Mouse (Mus musculus) forebrain, embryonic 16.5 days (tissue): ENCODE results near the gene Rbm20. TPM values are rescaled to one million over a fixed set of nuclear protein-coding genes. Genes with fewer than 3 reads are reported as not detected.

Experiments used
- ATAC-seq: fragments of 200-750 bp; cut with Nextera tagmentation; 2 replicates; pipeline ENCODE4 v1.8.0; 2017; ENCODE audit warnings: mild to moderate bottlenecking, moderate library complexity
- H3K27ac ChIP-seq: fragments of 300-500 bp; sonication (generic); 2 replicates; pipeline ENCODE4 v1.5.1; 2014; ENCODE audit warnings: low read length, control low read depth
- H3K27me3 ChIP-seq: fragments of 300-500 bp; sonication (generic); replicated peaks from 2 replicates; pipeline ENCODE4 v1.6.1; 2014; ENCODE audit warnings: low read length; ENCODE audit not compliant: control insufficient read depth, insufficient read depth
- H3K36me3 ChIP-seq: fragments of 300-500 bp; sonication (generic); 2 replicates; pipeline ENCODE4 v1.6.1; 2014; ENCODE audit not compliant: control insufficient read depth, insufficient read depth
- H3K4me1 ChIP-seq: fragments of 300-500 bp; sonication (generic); replicated peaks from 2 replicates; pipeline ENCODE4 v1.6.1; 2014; ENCODE audit warnings: low read length; ENCODE audit not compliant: control insufficient read depth, insufficient read depth
- H3K4me2 ChIP-seq: fragments of 300-500 bp; sonication (generic); 2 replicates; pipeline ENCODE4 v1.6.1; 2014; ENCODE audit warnings: mild to moderate bottlenecking, low read length, control low read depth
- H3K4me3 ChIP-seq: fragments of 300-500 bp; sonication (generic); replicated peaks from 2 replicates; pipeline ENCODE4 v1.5.1; 2014; ENCODE audit warnings: mild to moderate bottlenecking, low read length, control low read depth
- H3K9ac ChIP-seq: fragments of 300-500 bp; sonication (generic); replicated peaks from 2 replicates; pipeline ENCODE4 v1.6.1; 2014; ENCODE audit warnings: low read depth, low read length, control low read depth
- H3K9me3 ChIP-seq: fragments of 300-500 bp; sonication (generic); 2 replicates; pipeline ENCODE4 v1.6.1; 2016; ENCODE audit warnings: low read length; ENCODE audit not compliant: control insufficient read depth
- WGBS: fragments of 180-500 bp; shearing (Covaris S2); extraction: QIAGEN DNeasy Blood & Tissue Kit; methylation state at CpG from one replicate; pipeline ENCODE4 v1.1.7; 2014; 5-methylcytosine and 5-hydroxymethylcytosine counted together
- polyA plus RNA-seq: library from polyadenylated mRNA; unstranded; fragments of >200 nt; fragmentation: Nextera tagmentation; extraction: Ambion mirVana; gene quantifications from 2 replicates; pipeline ENCODE4 v1.2.1, GENCODE M21; 2015

The Rbm20 gene
- polyA plus RNA-seq, 1 experiment from 2014 or later = 3.9 TPM

DNA sequence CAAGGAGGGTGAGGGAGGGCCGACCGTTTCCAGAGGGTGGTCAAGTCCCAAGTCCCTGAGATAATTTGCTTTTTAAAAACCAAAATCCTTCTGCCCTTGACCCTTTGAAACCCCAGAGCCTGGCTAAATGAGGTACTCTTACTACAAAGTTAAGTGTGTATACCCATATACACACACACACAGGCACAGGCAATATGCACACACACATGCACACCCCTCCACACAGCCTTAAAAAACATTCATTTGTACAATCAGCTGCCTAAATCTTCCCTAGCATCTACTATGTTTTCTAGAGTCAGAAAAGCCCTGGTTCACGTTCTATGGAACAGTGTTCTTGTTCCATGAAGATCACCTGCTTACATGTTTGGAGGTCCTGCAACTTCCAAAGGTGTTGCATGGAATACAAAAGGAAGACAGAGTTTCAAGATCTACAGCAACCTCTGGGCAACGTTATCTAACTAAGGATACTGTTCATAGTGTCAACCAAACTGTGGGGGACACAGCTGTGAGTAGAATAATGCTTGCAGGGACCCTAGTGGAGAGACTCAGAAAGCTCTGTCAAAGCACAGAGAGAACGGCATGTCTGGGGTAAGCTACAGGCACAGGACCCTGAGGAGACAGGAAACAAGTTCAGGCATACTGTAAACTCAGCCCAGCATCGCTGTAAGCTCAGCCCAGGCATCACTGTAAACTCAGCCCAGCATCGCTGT lies 97.7 kb downstream of the Rbm20 start:
- no peaks in the 10 kb centered on the region for H3K27me3 ChIP-seq
- ATAC-seq = peak; percentile 12; the same call in 1 of the 2 replicates
- no peaks in the 10 kb centered on the region for H3K36me3 ChIP-seq
- no peak overlapping the region for H3K4me2 ChIP-seq
- no peaks in the 10 kb centered on the region for H3K9me3 ChIP-seq
- H3K4me3 ChIP-seq = no peak overlapping the region
- H3K9ac ChIP-seq = no peak overlapping the region
- 42% methylated on average over 6 of the region's 7 CpGs for WGBS
- H3K27ac ChIP-seq = no peak overlapping the region
- no peaks in the 10 kb centered on the region for H3K4me1 ChIP-seq

DNA sequence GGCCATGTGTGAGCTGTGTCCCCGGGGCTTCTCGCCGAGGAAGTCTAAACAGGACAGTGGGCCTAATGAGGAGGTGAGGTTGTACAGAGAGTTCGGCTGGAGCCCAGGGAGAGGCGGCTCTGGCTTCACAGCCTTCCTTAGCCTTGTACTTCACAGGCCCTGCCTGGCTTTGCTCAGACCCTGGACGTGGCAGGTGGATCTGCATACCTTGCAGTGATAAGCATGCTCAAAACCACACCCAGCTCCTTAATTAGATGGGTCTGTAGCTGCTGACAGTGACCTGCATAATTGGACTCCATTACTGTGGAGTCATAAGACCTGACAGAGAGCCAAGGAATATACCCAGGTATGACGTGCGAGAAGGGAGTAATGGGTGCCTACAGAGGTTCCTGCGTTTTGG lies 102.3 kb downstream of the Rbm20 start:
- H3K9me3 ChIP-seq = no peaks in the 10 kb centered on the region
- no peaks in the 10 kb centered on the region for H3K36me3 ChIP-seq
- no peaks in the 10 kb centered on the region for H3K27me3 ChIP-seq
- no peak overlapping the region for H3K4me2 ChIP-seq
- ATAC-seq = no peak
- H3K9ac ChIP-seq = no peak overlapping the region
- H3K4me1 ChIP-seq = no peaks in the 10 kb centered on the region
- no peak overlapping the region for H3K4me3 ChIP-seq
- no peak overlapping the region for H3K27ac ChIP-seq
- WGBS = 83% methylated on average over 9 of the region's 9 CpGs

DNA sequence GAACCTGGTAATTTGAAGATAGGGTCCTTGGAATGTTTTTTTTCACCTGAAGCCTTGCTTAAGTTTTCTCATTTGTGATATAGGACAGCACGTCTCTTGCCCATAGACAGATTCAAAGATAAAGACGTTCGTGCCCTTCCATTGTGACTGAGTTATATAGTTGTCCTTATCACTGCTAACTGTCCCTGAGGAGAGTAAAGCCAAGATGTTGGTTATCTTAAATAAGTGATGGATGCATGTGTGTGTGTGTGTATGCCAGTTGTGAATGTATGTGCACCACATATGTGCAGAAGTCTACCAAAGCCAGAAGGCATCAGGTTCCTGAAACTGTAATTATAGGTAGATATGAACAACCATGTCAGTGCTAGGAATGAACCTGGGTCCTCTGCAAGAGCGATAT lies 102.7 kb downstream of the Rbm20 start:
- Histone ChIP-seq H3K9me3 (no peaks in the 10 kb centered on the region), H3K27me3 (no peaks in the 10 kb centered on the region), H3K27ac (no peak overlapping the region), H3K4me2 (no peak overlapping the region), H3K36me3 (no peaks in the 10 kb centered on the region), H3K4me3 (no peak overlapping the region), H3K4me1 (no peaks in the 10 kb centered on the region), H3K9ac (no peak overlapping the region)
- WGBS = 97% methylated on average over 4 of the region's 4 CpGs
- ATAC-seq = no peak

DNA sequence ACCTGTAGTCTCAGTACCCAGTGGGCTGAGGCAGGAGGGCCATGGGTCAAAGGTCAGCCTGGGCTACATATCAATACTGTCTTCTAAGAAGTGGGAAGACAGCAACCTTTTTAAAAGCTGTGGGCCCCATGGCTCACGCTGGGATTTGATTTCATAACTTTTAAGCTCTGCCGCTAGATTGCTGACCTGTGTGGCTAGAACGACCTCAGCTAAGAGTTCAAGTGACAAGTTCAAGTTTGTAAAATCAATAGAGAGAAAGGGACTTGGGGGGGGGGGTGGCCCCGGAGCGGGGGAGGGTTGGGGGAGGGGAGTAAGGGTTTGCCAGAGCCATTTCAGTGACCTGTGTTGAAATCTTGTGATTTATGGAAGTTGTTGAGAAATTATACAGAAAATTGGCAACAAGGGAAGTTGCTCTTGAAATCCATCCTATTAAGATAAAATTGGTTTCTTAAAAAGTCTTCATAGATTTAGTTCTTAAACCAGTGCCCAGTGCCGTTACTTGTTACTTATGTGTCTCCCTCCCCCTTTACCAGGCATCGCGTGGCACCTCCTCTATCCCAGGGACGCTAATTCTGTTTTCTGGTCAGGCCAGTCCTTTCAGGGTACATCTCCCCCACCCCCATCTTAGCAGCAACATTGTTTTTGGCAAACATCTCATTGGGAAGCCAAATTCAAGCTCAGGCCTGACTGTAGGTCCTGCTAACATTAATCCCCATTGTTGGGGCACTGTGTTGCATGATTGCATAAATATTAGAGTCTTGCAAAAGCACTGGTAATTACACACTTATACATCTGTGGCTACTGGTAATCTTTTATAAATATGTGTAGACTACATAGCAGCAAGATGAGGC lies 103.9 kb downstream of the Rbm20 start:
- Histone ChIP-seq H3K4me2 (no peak overlapping the region), H3K27ac (no peak overlapping the region), H3K4me3 (no peak overlapping the region), H3K4me1 (0 out of 2 replicates have a peak, but pooled peaks cover under 1% of the 10 kb centered on the region), H3K9ac (no peak overlapping the region), H3K36me3 (no peaks in the 10 kb centered on the region), H3K9me3 (no peaks in the 10 kb centered on the region), H3K27me3 (no peaks in the 10 kb centered on the region)
- WGBS = 64% methylated on average over 9 of the region's 9 CpGs
- no peak for ATAC-seq

DNA sequence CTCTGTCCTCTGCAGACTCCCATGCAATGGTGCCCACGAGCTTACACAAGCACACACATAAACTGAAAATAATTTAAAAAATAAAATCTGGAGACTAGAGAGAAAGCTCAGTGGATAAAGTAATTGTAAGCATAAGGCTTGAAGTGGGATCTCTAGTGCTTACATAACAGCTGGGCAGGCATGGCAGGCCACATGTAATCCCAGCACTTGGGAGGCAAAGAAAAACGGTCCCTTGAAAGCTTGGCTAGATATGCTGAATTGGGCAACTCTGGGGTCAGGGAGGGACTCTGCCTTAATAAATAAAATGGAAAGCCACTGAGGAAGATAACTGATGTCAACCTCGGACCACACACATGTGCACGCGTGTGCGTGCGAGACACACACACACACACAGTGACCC lies 104.7 kb downstream of the Rbm20 start:
- peaks cover 8% of the 10 kb centered on the region for H3K4me1 ChIP-seq
- no peak for ATAC-seq
- no peak overlapping the region for H3K27ac ChIP-seq
- 88% methylated on average over 7 of the region's 7 CpGs for WGBS
- no peaks in the 10 kb centered on the region for H3K9me3 ChIP-seq
- H3K4me2 ChIP-seq = no peak overlapping the region
- no peaks in the 10 kb centered on the region for H3K36me3 ChIP-seq
- H3K27me3 ChIP-seq = no peaks in the 10 kb centered on the region
- no peak overlapping the region for H3K9ac ChIP-seq
- no peak overlapping the region for H3K4me3 ChIP-seq

DNA sequence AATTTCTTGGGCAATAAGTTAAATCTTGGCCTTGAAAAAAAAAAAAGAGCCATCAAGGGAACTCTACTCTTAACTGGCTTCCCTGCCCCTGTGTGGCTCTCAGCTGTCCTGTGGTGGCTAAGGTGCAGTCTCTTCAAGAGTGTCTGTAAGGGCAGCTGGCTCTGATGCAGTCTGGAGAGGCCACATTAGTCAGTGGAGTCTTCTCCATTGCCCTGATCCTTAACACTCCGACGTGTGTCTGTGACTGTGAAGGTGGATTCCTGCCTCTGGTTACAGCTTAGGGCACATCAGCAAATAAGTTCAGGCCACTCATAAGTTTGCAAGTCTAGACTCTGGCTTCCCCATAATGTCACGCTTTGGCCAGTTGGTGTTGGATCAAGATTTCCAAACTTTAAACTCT lies 108.2 kb downstream of the Rbm20 start:
- no peak overlapping the region for H3K4me3 ChIP-seq
- H3K27ac ChIP-seq = no peak overlapping the region
- no peak overlapping the region for H3K4me2 ChIP-seq
- WGBS = 92% methylated on average over 3 of the region's 3 CpGs
- no peaks in the 10 kb centered on the region for H3K9me3 ChIP-seq
- ATAC-seq = no peak
- peaks cover 12% of the 10 kb centered on the region for H3K4me1 ChIP-seq
- no peaks in the 10 kb centered on the region for H3K27me3 ChIP-seq
- H3K9ac ChIP-seq = no peak overlapping the region
- no peaks in the 10 kb centered on the region for H3K36me3 ChIP-seq

DNA sequence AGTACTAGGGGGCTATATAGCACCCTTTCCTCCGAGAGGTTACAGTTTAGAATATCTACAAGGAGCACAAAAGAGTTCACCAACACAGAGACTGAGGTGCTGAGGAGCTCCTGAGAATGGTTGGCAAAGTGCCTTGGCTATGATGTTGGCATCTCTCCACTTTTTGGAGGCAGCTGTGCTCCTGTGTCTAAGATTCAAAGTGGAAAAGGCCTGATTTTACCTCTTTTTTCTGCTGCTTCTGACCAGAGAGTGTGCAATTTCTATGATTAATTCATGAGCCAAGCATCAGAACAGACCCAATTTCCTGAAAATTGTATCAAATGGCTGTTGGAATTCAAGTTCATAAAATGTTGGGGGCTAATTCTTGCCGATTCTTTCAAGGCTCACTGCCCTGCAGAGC lies 109.1 kb downstream of the Rbm20 start:
- no peak overlapping the region for H3K4me2 ChIP-seq
- WGBS = 11% methylated on average over 2 of the region's 2 CpGs
- H3K27me3 ChIP-seq = no peaks in the 10 kb centered on the region
- no peaks in the 10 kb centered on the region for H3K36me3 ChIP-seq
- no peaks in the 10 kb centered on the region for H3K9me3 ChIP-seq
- peaks cover 12% of the 10 kb centered on the region for H3K4me1 ChIP-seq
- no peak overlapping the region for H3K9ac ChIP-seq
- no peak overlapping the region for H3K4me3 ChIP-seq
- H3K27ac ChIP-seq = no peak overlapping the region
- ATAC-seq = peak; percentile 49

DNA sequence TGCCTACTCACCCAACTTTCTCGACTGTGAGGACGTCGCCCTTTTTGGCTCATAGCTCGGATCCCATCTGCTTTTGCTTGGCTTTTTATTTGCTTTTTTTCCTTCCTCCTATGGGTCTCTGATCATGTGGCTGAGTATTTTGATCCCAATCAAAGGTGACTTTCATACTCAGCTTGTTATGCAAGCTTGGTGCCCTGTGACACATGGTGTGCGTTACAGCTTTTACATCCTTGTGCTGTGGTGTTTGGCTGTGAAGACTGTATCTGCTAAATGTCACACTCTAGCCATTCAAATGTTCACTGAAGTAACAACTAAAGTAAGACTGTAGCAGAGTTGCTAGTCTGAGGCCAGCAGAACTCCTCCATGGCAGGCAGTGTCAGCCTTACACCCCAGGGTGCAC lies 109.7 kb downstream of the Rbm20 start:
- Histone ChIP-seq H3K27ac (no peak overlapping the region), H3K9me3 (no peaks in the 10 kb centered on the region)

DNA sequence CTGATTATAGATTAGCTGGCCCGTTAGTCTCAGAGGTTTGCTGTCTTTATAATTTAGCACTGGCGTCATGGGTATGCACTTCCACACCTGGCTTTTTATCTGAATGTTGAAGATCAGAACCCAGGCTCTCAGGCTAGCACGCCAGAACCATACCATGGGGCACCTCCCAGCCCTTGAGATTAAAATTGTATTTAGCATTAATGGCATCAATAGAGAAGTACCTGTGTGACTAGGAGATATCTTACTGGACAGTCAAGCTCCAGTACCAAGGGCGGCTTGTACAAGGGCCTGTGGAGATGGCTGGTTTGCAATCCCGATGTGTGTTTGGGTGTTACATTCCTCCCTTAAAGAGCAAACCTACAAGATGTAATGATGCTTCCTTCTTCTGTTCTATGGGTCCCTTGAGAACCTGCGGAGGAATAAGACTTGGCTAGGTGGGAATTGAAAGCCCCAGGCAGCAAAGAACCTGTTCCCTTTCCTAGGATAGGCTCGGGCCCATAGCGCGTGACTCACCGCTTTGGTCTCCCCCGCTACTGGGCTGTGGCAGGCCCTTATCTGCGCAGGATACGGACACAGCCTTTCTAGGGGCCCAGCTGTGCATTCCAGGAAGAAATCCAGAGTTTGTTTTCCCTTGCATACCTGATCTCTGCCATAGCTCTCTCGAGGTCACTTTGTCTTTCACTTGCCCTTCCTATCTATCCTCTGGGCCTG lies 111.7 kb downstream of the Rbm20 start:
- Histone ChIP-seq H3K36me3 (no peaks in the 10 kb centered on the region), H3K4me2 (no peak overlapping the region), H3K27me3 (no peaks in the 10 kb centered on the region), H3K27ac (no peak overlapping the region), H3K9ac (no peak overlapping the region), H3K4me3 (no peak overlapping the region), H3K4me1 (peaks cover 12% of the 10 kb centered on the region), H3K9me3 (no peaks in the 10 kb centered on the region)
- 89% methylated on average over 14 of the region's 14 CpGs for WGBS
- ATAC-seq = no peak

More for the DNA sequence above, 109.7 kb downstream of the Rbm20 start:
- WGBS = 30% methylated on average over 5 of the region's 5 CpGs
- Histone ChIP-seq H3K9ac (no peak overlapping the region), H3K27me3 (no peaks in the 10 kb centered on the region), H3K4me3 (no peak overlapping the region), H3K36me3 (no peaks in the 10 kb centered on the region), H3K4me2 (no peak overlapping the region), H3K4me1 (peaks cover 12% of the 10 kb centered on the region)
- ATAC-seq = no peak
